Mouse (Mus musculus) ovary, adult 10 weeks (tissue): ENCODE results near the gene Ophn1. TPM values are rescaled to one million over a fixed set of nuclear protein-coding genes. Genes with fewer than 3 reads are reported as not detected.

Experiments
- polyA plus RNA-seq: library from polyadenylated mRNA; stranded (reverse); fragments of 350-450 nt; fragmentation: Illumina TruSeq; extraction: RNeasy Lipid Tissue Mini Kit (QIAGEN cat#74804); gene quantifications from one replicate; pipeline ENCODE4 v1.2.3, GENCODE M21; 2014

The Ophn1 gene
- polyA plus RNA-seq, result 37.3 TPM

GRCm38 (mm10) chrX:98890406-98891116, at the start of gene Ophn1:
Gene Ophn1 (minus strand): TSS chrX:98891025.

GRCm38 (mm10) chrX:98936101-98936500, 45.3 kb upstream of the Ophn1 start, which contains the start of gene Yipf6:
Gene Yipf6 (plus strand): TSS chrX:98936316.

Other genes starting within 250 kb of the Ophn1 start
- 103 TPM for gene Yipf6, start 45.3 kb upstream of the Ophn1 start, polyA plus RNA-seq
- gene Stard8, start 112.2 kb upstream of the Ophn1 start, polyA plus RNA-seq, result 8.7 TPM
- 2.4 TPM for gene Efnb1, start 245.1 kb upstream of the Ophn1 start, polyA plus RNA-seq